Mouse (Mus musculus) embryo, embryonic 11.5 days (tissue): Measurements from ENCODE around the gene Ccr5.

Experiments used
- DNase-seq: peaks from one replicate; pipeline ENCODE4 v3.0.0-alpha.2; 2012; ENCODE audit warnings: low read depth, low spot score

The Ccr5 gene

GRCm38 (mm10) chr9:124138055-124138775 lies 16.9 kb downstream of the Ccr5 start:
- DNase-seq, result no peak

GRCm38 (mm10) chr9:124143678-124144077 lies 22.3 kb downstream of the Ccr5 start:
- DNase-seq, result no peak

- no peak for DNase-seq
Observed at GRCm38 (mm10) chr9:124146307-124146706, 25.0 kb downstream of the Ccr5 start.
